Mouse (Mus musculus) CH12.LX (cell line): ENCODE measurements around the gene Vac14. TPM values are rescaled to one million over a fixed set of nuclear protein-coding genes. Genes with fewer than 3 reads are reported as not detected.

Experiments
- DNase-seq: peaks from one replicate; pipeline ENCODE4 v3.0.0-alpha.2; 2013; ENCODE audit errors: extremely low read depth
- H3K27ac ChIP-seq: 2 replicates; pipeline ENCODE4 v1.5.1; 2012; ENCODE audit warnings: low read depth, mild to moderate bottlenecking, control low read depth, moderate library complexity; ENCODE audit not compliant: insufficient read depth
- H3K27me3 ChIP-seq: replicated peaks from 2 replicates; pipeline ENCODE3; 2012; ENCODE audit warnings: inconsistent platforms
- H3K36me3 ChIP-seq, 2 experiments: replicated peaks in 1 of 2; 2 replicates each; pipeline versions ENCODE3 to v1.6.1; 2012; ENCODE audit warnings: inconsistent platforms in 1 of 2, low read length in 1 of 2, mild to moderate bottlenecking in 1 of 2, mixed read lengths in 1 of 2, moderate library complexity in 1 of 2; ENCODE audit not compliant: control insufficient read depth in 1 of 2, insufficient read depth in 1 of 2
- H3K4me1 ChIP-seq, 2 experiments: 2 replicates each; pipeline ENCODE4 v1.6.1; 2012; ENCODE audit warnings: inconsistent platforms in 1 of 2, moderate library complexity in 1 of 2; ENCODE audit not compliant: insufficient read depth in 2 of 2, control insufficient read depth in 1 of 2
- H3K4me2 ChIP-seq: 2 replicates; pipeline ENCODE4 v1.6.1; 2012; ENCODE audit warnings: low read depth, mild to moderate bottlenecking, control low read depth; ENCODE audit not compliant: poor library complexity, insufficient read depth, severe bottlenecking
- H3K4me3 ChIP-seq, 3 experiments: fragments of 150-350 bp in 1 of 3; sonication (generic) in 1 of 3; replicated peaks in 1 of 3; 2 replicates each; pipeline versions ENCODE3 to v1.5.1; 2011 to 2012; ENCODE audit warnings: low read depth in 2 of 3, low read length in 2 of 3, mild to moderate bottlenecking in 2 of 3, moderate library complexity in 2 of 3, control low read depth in 1 of 3, improper control_type of control experiment in 1 of 3, inconsistent platforms in 1 of 3, mixed read lengths in 1 of 3; ENCODE audit not compliant: poor library complexity in 1 of 3
- H3K79me2 ChIP-seq: replicated peaks from 2 replicates; pipeline ENCODE4 v1.6.1; 2012; ENCODE audit warnings: mild to moderate bottlenecking, moderate library complexity; ENCODE audit not compliant: control insufficient read depth, poor library complexity, insufficient read depth, severe bottlenecking; ENCODE audit errors: extremely low read depth
- H3K9ac ChIP-seq: 2 replicates; pipeline ENCODE4 v1.6.1; 2012; ENCODE audit warnings: low read depth, mild to moderate bottlenecking, control low read depth, moderate library complexity; ENCODE audit not compliant: insufficient read depth
- H3K9me3 ChIP-seq: replicated peaks from 2 replicates; pipeline ENCODE3; 2012; ENCODE audit warnings: low read length, inconsistent platforms, mixed read lengths
- BHLHE40 ChIP-seq: IDR thresholded peaks from 2 replicates; pipeline ENCODE4 v1.6.1; 2011; ENCODE audit warnings: mild to moderate bottlenecking, low read depth, low read length, improper control_type of control experiment
- CHD1 ChIP-seq: IDR thresholded peaks from 2 replicates; pipeline ENCODE4 v1.6.1; 2012; ENCODE audit warnings: low read depth, low read length, improper control_type of control experiment, inconsistent platforms
- CHD2 ChIP-seq: IDR thresholded peaks from 2 replicates; pipeline ENCODE4 v1.6.1; 2011; ENCODE audit warnings: low read length, improper control_type of control experiment
- ELF1 ChIP-seq: IDR thresholded peaks from 2 replicates; pipeline ENCODE4 v1.6.1; 2014; ENCODE audit warnings: low read depth, mild to moderate bottlenecking, inconsistent platforms, low read length, improper control_type of control experiment
- EP300 ChIP-seq: IDR thresholded peaks from 2 replicates; pipeline ENCODE4 v1.6.1; 2011; ENCODE audit warnings: low read length, improper control_type of control experiment
- ETS1 ChIP-seq: conservative IDR thresholded peaks from 2 replicates; pipeline ENCODE4 v1.6.1; 2012; ENCODE audit warnings: low read depth, mild to moderate bottlenecking, inconsistent platforms, low read length, improper control_type of control experiment, moderate library complexity
- IRF4 ChIP-seq: IDR thresholded peaks from 2 replicates; pipeline ENCODE4 v1.6.1; 2014; ENCODE audit warnings: low read depth, mild to moderate bottlenecking, inconsistent platforms, low read length, improper control_type of control experiment
- KAT2A ChIP-seq: IDR thresholded peaks from 2 replicates; pipeline ENCODE4 v1.6.1; 2012; ENCODE audit warnings: low read length, improper control_type of control experiment, inconsistent platforms; ENCODE audit not compliant: insufficient replicate concordance
- MAX ChIP-seq: IDR thresholded peaks from 2 replicates; pipeline ENCODE4 v1.6.1; 2011; ENCODE audit warnings: low read length, improper control_type of control experiment
- MEF2A ChIP-seq: IDR thresholded peaks from 2 replicates; pipeline ENCODE4 v1.6.1; 2014; ENCODE audit warnings: low read depth, mild to moderate bottlenecking, inconsistent platforms, low read length, improper control_type of control experiment, borderline replicate concordance
- PAX5 ChIP-seq: IDR thresholded peaks from 2 replicates; pipeline ENCODE4 v1.6.1; 2012; ENCODE audit warnings: low read length, inconsistent platforms, mixed read lengths
- RCOR1 ChIP-seq: conservative IDR thresholded peaks from 2 replicates; pipeline ENCODE4 v1.6.1; 2012; ENCODE audit warnings: low read depth, mild to moderate bottlenecking, inconsistent platforms, low read length, improper control_type of control experiment
- SIN3A ChIP-seq: IDR thresholded peaks from 2 replicates; pipeline ENCODE4 v1.6.1; 2012; ENCODE audit warnings: low read length, improper control_type of control experiment, inconsistent platforms
- SMC3 ChIP-seq: IDR thresholded peaks from 2 replicates; pipeline ENCODE4 v1.6.1; 2011; ENCODE audit warnings: low read depth, low read length, improper control_type of control experiment
- TCF12 ChIP-seq: IDR thresholded peaks from 2 replicates; pipeline ENCODE4 v1.6.1; 2014; ENCODE audit warnings: low read depth, mild to moderate bottlenecking, inconsistent platforms, low read length, improper control_type of control experiment
- UBTF ChIP-seq: IDR thresholded peaks from 2 replicates; pipeline ENCODE4 v1.6.1; 2012; ENCODE audit warnings: low read depth, mild to moderate bottlenecking, inconsistent platforms, low read length, improper control_type of control experiment, moderate library complexity
- USF1 ChIP-seq: IDR thresholded peaks from 2 replicates; pipeline ENCODE4 v1.6.1; 2014; ENCODE audit warnings: low read depth, mild to moderate bottlenecking, inconsistent platforms, low read length, improper control_type of control experiment
- dilution Hi-C: fragments of 300-500 bp; cut with MboI; formaldehyde crosslinking; loops from 2 replicates; pipeline ENCODE4 v1.14.3; 2020; ENCODE audit warnings: low sequenced_read_pairs; ENCODE audit not compliant: extremely low pct_unique_long_range_greater_than_20kb, extremely low pct_ligation_motif_present
- in situ Hi-C: fragments of 300-500 bp; cut with MboI; formaldehyde crosslinking; loops from 3 replicates; pipeline ENCODE4 v1.14.3; 2019; ENCODE audit warnings: low sequenced_read_pairs, low pct_ligation_motif_present, low pct_unique_long_range_greater_than_20kb, mixed read lengths
- polyA plus RNA-seq: library from polyadenylated mRNA; unstranded; fragments of >175 nt; gene quantifications from 2 replicates; pipeline ENCODE4 v1.2.1, GENCODE M21; 2012; ENCODE audit warnings: low read depth; ENCODE audit not compliant: insufficient read length
- total RNA-seq, 2 experiments: library from RNA; depleted of rRNA; stranded (reverse); fragments of 300-350 nt in 1 of 2; fragments of >200 nt in 1 of 2; gene quantifications; 2 replicates each; pipeline ENCODE4 v1.2.3; 2012 to 2014

The Vac14 gene
- total and polyA plus RNA-seq, 3 experiments: 20.9 to 73.8 (median 28.2) TPM

DNA sequence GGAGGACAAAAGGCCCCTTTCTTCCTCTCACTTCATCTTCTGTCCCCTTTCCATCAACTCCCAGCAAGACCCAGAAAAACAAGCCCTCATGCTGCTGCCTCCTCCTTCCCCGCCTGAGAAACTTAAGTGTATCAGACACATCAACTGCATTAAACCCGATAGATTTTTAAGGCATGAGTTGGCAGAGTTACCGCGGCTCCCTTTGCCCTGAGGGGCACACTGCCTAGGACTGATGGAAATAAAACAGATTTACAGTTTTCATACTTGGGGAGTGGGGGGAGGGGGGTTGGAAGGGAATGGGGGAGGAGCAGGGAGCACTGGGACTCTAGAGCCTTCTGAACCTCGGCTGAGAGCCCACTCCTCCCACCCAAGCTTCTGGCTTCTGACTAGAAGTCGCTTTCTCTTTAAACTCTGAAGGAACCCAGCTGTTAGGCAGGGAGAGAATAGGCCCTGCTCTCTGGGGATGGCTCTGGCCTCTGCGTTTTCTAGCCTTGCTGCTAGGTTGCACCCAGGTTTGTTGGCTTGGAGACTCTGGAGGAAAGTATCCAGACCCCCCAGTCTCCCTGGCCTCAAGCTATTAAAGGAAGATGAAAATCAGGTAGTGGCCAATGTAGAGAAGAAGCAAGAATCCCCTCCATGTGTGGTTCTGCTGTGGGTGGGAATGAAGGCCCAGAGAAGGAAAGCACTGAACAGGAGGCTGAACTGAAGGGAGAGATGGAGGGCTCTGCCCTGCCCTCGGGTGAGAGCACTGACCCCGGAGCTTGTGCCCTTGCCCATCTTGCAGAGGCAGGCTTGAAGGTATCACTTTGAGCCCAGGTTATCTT, 84.5 kb downstream of the Vac14 start:
- in situ Hi-C loops: no loop called here

DNA sequence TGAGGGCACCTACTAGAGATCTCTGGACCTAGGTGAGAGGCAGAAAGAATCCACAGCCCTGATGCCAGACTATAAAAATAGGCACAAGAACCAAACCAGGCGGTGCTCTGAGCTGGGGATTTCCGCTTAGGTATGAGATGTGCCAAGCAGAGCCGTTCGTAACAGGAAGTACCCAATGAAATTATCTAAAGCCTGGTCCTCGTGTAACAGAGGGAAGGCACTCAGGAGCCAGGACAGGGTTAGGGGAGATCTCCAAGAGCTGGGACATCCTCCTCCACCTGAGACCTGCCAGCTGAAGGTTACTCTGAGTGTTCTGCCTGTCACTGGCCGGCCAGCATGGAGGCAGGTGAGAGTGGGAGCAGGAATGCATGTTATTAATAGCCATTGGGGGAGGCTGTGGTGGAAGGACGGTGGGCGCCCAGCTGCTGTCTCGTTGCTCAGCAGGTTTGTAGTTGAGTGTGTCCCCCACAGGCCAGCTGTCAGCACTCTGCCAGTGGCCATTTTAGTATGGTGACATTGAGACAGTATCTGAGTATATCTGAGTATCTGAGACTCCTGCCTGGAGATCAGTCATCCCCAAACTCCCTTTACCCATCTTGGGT, 85.2 kb downstream of the Vac14 start:
- Histone ChIP-seq H3K36me3 (peaks cover 16 to 89% of the 10 kb centered on the region in 2 experiments), H3K9me3 (no peaks in the 10 kb centered on the region), H3K4me2 (no peak overlapping the region), H3K9ac (no peak overlapping the region), H3K4me3 (peak overlapping the region in 1 of 3 experiments; percentile 12), H3K27ac (no peak overlapping the region), H3K4me1 (peaks cover 3 to 48% of the 10 kb centered on the region in 2 experiments), H3K27me3 (no peaks in the 10 kb centered on the region), H3K79me2 (no peaks in the 10 kb centered on the region)
- DNase-seq: peak; percentile 57
- in situ Hi-C loops (no loop called here), dilution Hi-C loops (no loop called here)
- TF ChIP-seq ELF1: peak; percentile 45; the same call in 1 of the 2 replicates
- TF ChIP-seq SIN3A: no peak

More for the DNA sequence above, 84.5 kb downstream of the Vac14 start:
- TF ChIP-seq USF1 (no peak), UBTF (no peak), EP300 (no peak), MEF2A (no peak), MAX (no peak), KAT2A (no peak), PAX5 (no peak), RCOR1 (no peak), CHD1 (no peak), BHLHE40 (no peak), ELF1 (no peak), TCF12 (no peak), ETS1 (no peak), CHD2 (no peak), IRF4 (no peak), SMC3 (no peak)
- H3K9ac ChIP-seq: no peak overlapping the region
- DNase-seq: no peak
- no peaks in the 10 kb centered on the region for H3K9me3 ChIP-seq
- no peaks in the 10 kb centered on the region for H3K79me2 ChIP-seq
- H3K4me1 ChIP-seq: peaks cover 3 to 48% of the 10 kb centered on the region in 2 experiments
- no peaks in the 10 kb centered on the region for H3K27me3 ChIP-seq
- dilution Hi-C loops: no loop called here
- H3K4me3 ChIP-seq: no peak overlapping the region
- no peak overlapping the region for H3K4me2 ChIP-seq
- peaks cover 15 to 88% of the 10 kb centered on the region in 2 experiments for H3K36me3 ChIP-seq
- no peak overlapping the region for H3K27ac ChIP-seq
